9 mouse cellular contexts compared by ENCODE assay signal in the genomic region with DNA sequence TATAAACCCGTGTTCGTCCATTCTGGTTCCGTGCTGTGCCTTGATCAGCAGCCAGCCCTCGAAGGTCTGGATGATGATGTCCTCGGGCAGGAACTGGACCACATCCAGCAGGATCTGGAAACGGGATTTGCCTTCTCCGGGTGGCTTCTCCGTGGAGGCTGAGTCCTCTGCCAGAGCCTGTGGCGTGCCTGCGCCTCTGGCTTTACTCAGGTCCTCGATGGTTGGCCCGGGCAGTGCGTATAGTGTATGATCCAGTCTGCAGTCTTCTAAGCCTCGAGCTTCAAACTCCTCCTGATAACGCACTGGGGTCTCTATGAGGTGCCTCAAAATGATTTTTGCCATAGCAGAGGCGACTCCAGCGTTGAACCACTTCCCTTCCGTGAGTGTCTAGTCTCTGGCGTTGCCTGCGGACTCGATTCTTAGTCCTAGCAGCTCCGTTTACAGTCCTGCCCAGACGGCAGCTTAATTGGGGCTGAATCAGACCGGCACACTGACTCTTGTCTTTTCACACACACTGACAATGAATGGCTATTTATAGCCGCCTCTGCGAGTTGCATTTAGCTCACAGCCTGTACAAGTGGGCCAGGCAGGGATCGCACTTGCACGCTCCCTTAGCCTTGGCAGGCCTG. TPM values are rescaled to one million over a fixed set of nuclear protein-coding genes. Genes with fewer than 3 reads are reported as not detected.
DNase-seq lines count a peak whose midpoint lies in the region; ATAC-seq and TF ChIP-seq lines count a peak whose summit lies in the region.
"Had no signal": no experiment of that assay in that cellular context is flagged by ENCODE, and none has a peak within 500 bp of the region (broad histone marks: within the 10 kb centered on the region; RNA-seq: fewer than 3 reads in every experiment).

A gene (minus strand): TSS at position 526 of the 629 bp plus-strand sequence.

- H3K9ac ChIP-seq in lung, embryonic 14.5 days: no peak within 1 kb of the TSS

- intact Hi-C loops in left cerebral cortex, adult 2 months (cut with DNase I): no loop called here

- H3K9me3 ChIP-seq in lung, embryonic 14.5 days (ENCODE audit: low read depth, low read length): no peaks in the 10 kb centered on the region

- H3K4me2 ChIP-seq in lung, embryonic 14.5 days: no peak within 1 kb of the TSS

- no peak for TF ChIP-seq CTCF in lung, embryonic 14.5 days (IDR thresholded peaks at IDR 0.05; ENCODE audit: low read depth)
- no peak for TF ChIP-seq CTCF in cortical plate, adult 2 months (IDR thresholded peaks at IDR 0.05; ENCODE audit: extremely low read depth, insufficient read depth, low read length)
- no peak for TF ChIP-seq CTCF in left cerebral cortex, adult 2 months (IDR thresholded peaks at IDR 0.05)

- peak; percentile 35 for DNase-seq in lung, embryonic 14.5 days
- no peak for DNase-seq in lung, postnatal 36 days
- DNase-seq in heart, adult 18-20 months: peak; percentile 58 to 66
- DNase-seq in left cerebral cortex, adult 2 months (ENCODE audit: extremely low spot score in 1 of 2, low spot score in 2 of 2): peak in 1 of 2 experiments; percentile 46
- DNase-seq in right cerebral cortex, postnatal 25 days: peak; percentile 34
- no peak for DNase-seq in frontal cortex, postnatal 10 days (ENCODE audit: low spot score in 2 of 2)
- no peak for DNase-seq in urinary bladder, postnatal 4 days (ENCODE audit: low spot score in 2 of 2)

- no peaks in the 10 kb centered on the region for H3K27me3 ChIP-seq in lung, embryonic 14.5 days (ENCODE audit: insufficient read depth, low read length)
- H3K27me3 ChIP-seq: CH12.LX had no signal

- TF ChIP-seq POLR2A in cortical plate, adult 2 months (IDR thresholded peaks at IDR 0.05; ENCODE audit: extremely low read depth, insufficient read depth, low read length): 0 out of 2 replicates have a peak, but pooled peaks have one; percentile 46

- no peaks in the 10 kb centered on the region for H3K36me3 ChIP-seq in lung, embryonic 14.5 days (ENCODE audit: insufficient read depth)

- WGBS in lung, embryonic 14.5 days: 60% methylated on average over 28 of the region's 28 CpGs

- H3K4me1 ChIP-seq in lung, embryonic 14.5 days (ENCODE audit: insufficient read depth): no peaks in the 10 kb centered on the region
- H3K4me1 ChIP-seq in cortical plate, adult 2 months (ENCODE audit: control insufficient read depth, insufficient read depth, low read length): no peaks in the 10 kb centered on the region; the same call in 1 of the 2 replicates

- H3K27ac ChIP-seq in lung, embryonic 14.5 days (ENCODE audit: low read depth): no peak within 1 kb of the TSS
- 0 out of 2 replicates have a peak within 1 kb of the TSS, but pooled peaks have one; percentile 0 for H3K27ac ChIP-seq in cortical plate, adult 2 months (ENCODE audit: insufficient read depth, low read length)
- H3K27ac ChIP-seq in left cerebral cortex, adult 2 months: peak within 1 kb of the TSS; percentile 85

- peak; percentile 54; the same call in 1 of the 2 replicates for ATAC-seq in lung, embryonic 14.5 days (ENCODE audit: insufficient read depth)

- H3K4me3 ChIP-seq in lung, embryonic 14.5 days (ENCODE audit: low read depth, low read length): no peak within 1 kb of the TSS
- H3K4me3 ChIP-seq in cortical plate, adult 2 months (ENCODE audit: insufficient read depth, low read length): peak within 1 kb of the TSS; percentile 8; the same call in 1 of the 2 replicates
- peak within 1 kb of the TSS; percentile 38 for H3K4me3 ChIP-seq in left cerebral cortex, adult 2 months

RNA-seq across cellular contexts. Expression of the gene that starts here (rescaled TPM):
- polyA plus RNA-seq in lung, embryonic 14.5 days (2014; fragmentation: Nextera tagmentation; extraction: Ambion mirVana): 1.3 TPM in 1 of 2 replicates, not detected in the other
- polyA plus RNA-seq in cortical plate, adult 2 months (2012; rRNA removed): 8.2 and 10.2 TPM in 2 replicates
- total RNA-seq in heart, adult 18-20 months (2021): 10 to 100 TPM; 14.3 to 19.7 TPM
- 1 to 10 TPM; 6.6 to 8.1 TPM for total RNA-seq in left cerebral cortex, adult 2 months (2021)
- total RNA-seq: CH12.LX had no signal

Comparison
In these comparisons a context has a peak if more than half of its experiments do, and no peak if none do; other contexts are left out.
1. DNase-seq: peak in lung, embryonic 14.5 days (single experiment), heart, adult 18-20 months (2 of 2) and right cerebral cortex, postnatal 25 days (single experiment); none in lung, postnatal 36 days (single experiment), frontal cortex, postnatal 10 days (0 of 2) and urinary bladder, postnatal 4 days (0 of 2).